Mouse (Mus musculus) splenic B cell, adult 2 months (primary cell): ENCODE data around the gene Gpr63.
"Not testable (repeated sequence)": the region's sequence is repeated elsewhere in the genome, so short reads cannot be mapped to it uniquely, and the experiment has no call there.

ENCODE experiments used
- DNase-seq: peaks from one replicate; pipeline ENCODE4 v3.0.0-alpha.2; 2011; ENCODE audit warnings: low read depth, low spot score
- H3K27me3 ChIP-seq: 2 replicates; pipeline ENCODE4 v1.6.1; 2012; ENCODE audit warnings: mild to moderate bottlenecking, low read length, moderate library complexity, mixed read lengths; ENCODE audit not compliant: control insufficient read depth, poor library complexity, insufficient read depth, severe bottlenecking
- H3K36me3 ChIP-seq: 2 replicates; pipeline ENCODE4 v1.6.1; 2012; ENCODE audit warnings: mild to moderate bottlenecking, low read length, moderate library complexity, mixed read lengths; ENCODE audit not compliant: control insufficient read depth, poor library complexity, insufficient read depth, severe bottlenecking

The Gpr63 gene

GRCm38 (mm10) chr4:24966299-24966991, at the start of gene Gpr63:
Gene Gpr63, plus strand, starts transcription at chr4:24966407.
- Histone ChIP-seq H3K36me3 (no peaks in the 10 kb centered on the region), H3K27me3 (peaks cover 2% of the 10 kb centered on the region; the same call in 1 of the 2 replicates)
- DNase-seq = peak; percentile 2

GRCm38 (mm10) chr4:24920006-24920577, 46.1 kb upstream of the Gpr63 start:
- Histone ChIP-seq H3K27me3 (no peaks in the 10 kb centered on the region), H3K36me3 (no peaks in the 10 kb centered on the region)
- DNase-seq = no peak

GRCm38 (mm10) chr4:24924726-24925125, 41.5 kb upstream of the Gpr63 start:
- H3K27me3 ChIP-seq = no peaks in the 10 kb centered on the region
- H3K36me3 ChIP-seq = no peaks in the 10 kb centered on the region
- DNase-seq = no peak

- DNase-seq = no peak
- Histone ChIP-seq H3K27me3 (no peaks in the 10 kb centered on the region), H3K36me3 (no peaks in the 10 kb centered on the region)
Observed at GRCm38 (mm10) chr4:24928260-24928780, 37.9 kb upstream of the Gpr63 start.

GRCm38 (mm10) chr4:24928926-24929325, 37.3 kb upstream of the Gpr63 start:
- DNase-seq = no peak
- Histone ChIP-seq H3K36me3 (no peaks in the 10 kb centered on the region), H3K27me3 (no peaks in the 10 kb centered on the region)

GRCm38 (mm10) chr4:24942728-24943424, 23.3 kb upstream of the Gpr63 start:
- H3K27me3 ChIP-seq = no peaks in the 10 kb centered on the region
- DNase-seq = no peak

GRCm38 (mm10) chr4:24965918-24966298, 299 bp upstream of the Gpr63 start:
- peaks cover 2% of the 10 kb centered on the region; the same call in 1 of the 2 replicates for H3K27me3 ChIP-seq
- H3K36me3 ChIP-seq = no peaks in the 10 kb centered on the region
- no peak for DNase-seq

More at GRCm38 (mm10) chr4:24942728-24943424, 23.3 kb upstream of the Gpr63 start:
- H3K36me3 ChIP-seq = no peaks in the 10 kb centered on the region

- Histone ChIP-seq H3K27me3 (peaks cover 2% of the 10 kb centered on the region; the same call in 1 of the 2 replicates), H3K36me3 (no peaks in the 10 kb centered on the region)
- DNase-seq = no peak
Observed at GRCm38 (mm10) chr4:24967251-24967650, 1.0 kb downstream of the Gpr63 start.

- no peak for DNase-seq
- no peaks in the 10 kb centered on the region for H3K27me3 ChIP-seq
- H3K36me3 ChIP-seq = no peaks in the 10 kb centered on the region
Observed at GRCm38 (mm10) chr4:24978589-24978988, 12.4 kb downstream of the Gpr63 start.

- H3K36me3 ChIP-seq = no peaks in the 10 kb centered on the region
- H3K27me3 ChIP-seq = no peaks in the 10 kb centered on the region
Observed at GRCm38 (mm10) chr4:24985612-24986011, 19.4 kb downstream of the Gpr63 start.

GRCm38 (mm10) chr4:24991475-24991874, 25.3 kb downstream of the Gpr63 start:
- H3K27me3 ChIP-seq = no peaks in the 10 kb centered on the region
- no peaks in the 10 kb centered on the region for H3K36me3 ChIP-seq
- DNase-seq = no peak

More at GRCm38 (mm10) chr4:24985612-24986011, 19.4 kb downstream of the Gpr63 start:
- no peak for DNase-seq

GRCm38 (mm10) chr4:25009328-25009727, 43.1 kb downstream of the Gpr63 start:
- H3K27me3 ChIP-seq, H3K36me3 ChIP-seq, DNase-seq: not testable (repeated sequence)

GRCm38 (mm10) chr4:25011780-25012179, 45.6 kb downstream of the Gpr63 start:
- H3K27me3 ChIP-seq = no peaks in the 10 kb centered on the region
- DNase-seq = no peak
- H3K36me3 ChIP-seq = no peaks in the 10 kb centered on the region

- DNase-seq = no peak
- H3K36me3 ChIP-seq = no peaks in the 10 kb centered on the region
Observed at GRCm38 (mm10) chr4:25012726-25013125, 46.5 kb downstream of the Gpr63 start.

More at GRCm38 (mm10) chr4:25012726-25013125, 46.5 kb downstream of the Gpr63 start:
- H3K27me3 ChIP-seq = no peaks in the 10 kb centered on the region
